Mouse (Mus musculus): ENCODE data around the gene Trdmt1. TPM values are rescaled to one million over a fixed set of nuclear protein-coding genes. Genes with fewer than 3 reads are reported as not detected.

The Trdmt1 gene
- polyA plus RNA-seq, 1 experiment, result 3.1 TPM

GRCm38 (mm10) chr2:13543519-13544124 lies 846 bp downstream of the Trdmt1 start:
- WGBS, result 6% methylated on average over 8 of the region's 8 CpGs

GRCm38 (mm10) chr2:13539860-13540259 lies 4.6 kb downstream of the Trdmt1 start:
- TF ChIP-seq CTCF (IDR thresholded peaks at IDR 0.05; ENCODE audit: control insufficient read depth, insufficient read depth, low read length) (no peak), POLR2A (IDR thresholded peaks at IDR 0.05; ENCODE audit: borderline replicate concordance, control insufficient read depth, low read depth, low read length) (no peak)
- 28% methylated on average over 1 of the region's 1 CpGs for WGBS
- Histone ChIP-seq H3K27ac (ENCODE audit: control insufficient read depth, insufficient read depth, low read depth, low read length, poor library complexity) (no peak overlapping the region), H3K4me1 (ENCODE audit: control insufficient read depth, insufficient read depth, low read length) (peaks cover 1% of the 10 kb centered on the region; the same call in 1 of the 2 replicates), H3K4me3 (replicated peaks; ENCODE audit: control insufficient read depth, low read depth, low read length) (no peak overlapping the region)

More at GRCm38 (mm10) chr2:13543519-13544124, 846 bp downstream of the Trdmt1 start:
- peak overlapping the region; percentile 95 for H3K27ac ChIP-seq (ENCODE audit: control insufficient read depth, insufficient read depth, low read depth, low read length, poor library complexity)
- TF ChIP-seq CTCF (IDR thresholded peaks at IDR 0.05; ENCODE audit: control insufficient read depth, insufficient read depth, low read length), result no peak
- TF ChIP-seq POLR2A (IDR thresholded peaks at IDR 0.05; ENCODE audit: borderline replicate concordance, control insufficient read depth, low read depth, low read length), result no peak
- peaks cover 1% of the 10 kb centered on the region; the same call in 1 of the 2 replicates for H3K4me1 ChIP-seq (ENCODE audit: control insufficient read depth, insufficient read depth, low read length)
- H3K4me3 ChIP-seq (replicated peaks; ENCODE audit: control insufficient read depth, low read depth, low read length), result peak overlapping the region; percentile 98

GRCm38 (mm10) chr2:13538704-13539377 lies 5.6 kb downstream of the Trdmt1 start:
- Histone ChIP-seq H3K27ac (ENCODE audit: control insufficient read depth, insufficient read depth, low read depth, low read length, poor library complexity) (peak overlapping the region; percentile 89), H3K4me1 (ENCODE audit: control insufficient read depth, insufficient read depth, low read length) (peaks cover 1% of the 10 kb centered on the region; the same call in 1 of the 2 replicates), H3K4me3 (replicated peaks; ENCODE audit: control insufficient read depth, low read depth, low read length) (no peak overlapping the region)
- TF ChIP-seq CTCF (IDR thresholded peaks at IDR 0.05; ENCODE audit: control insufficient read depth, insufficient read depth, low read length), result no peak
- no peak for TF ChIP-seq POLR2A (IDR thresholded peaks at IDR 0.05; ENCODE audit: borderline replicate concordance, control insufficient read depth, low read depth, low read length)
- 25% methylated on average over 6 of the region's 6 CpGs for WGBS

- Histone ChIP-seq H3K4me3 (replicated peaks; ENCODE audit: control insufficient read depth, low read depth, low read length) (no peak overlapping the region), H3K27ac (ENCODE audit: control insufficient read depth, insufficient read depth, low read depth, low read length, poor library complexity) (peak overlapping the region; percentile 74; the same call in 1 of the 2 replicates), H3K4me1 (ENCODE audit: control insufficient read depth, insufficient read depth, low read length) (peaks cover 1% of the 10 kb centered on the region; the same call in 1 of the 2 replicates)
- whole genome bisulfite sequencing, result 39% methylated on average over 2 of the region's 2 CpGs
- TF ChIP-seq CTCF (IDR thresholded peaks at IDR 0.05; ENCODE audit: control insufficient read depth, insufficient read depth, low read length) (no peak), POLR2A (IDR thresholded peaks at IDR 0.05; ENCODE audit: borderline replicate concordance, control insufficient read depth, low read depth, low read length) (no peak)
Measured at GRCm38 (mm10) chr2:13538258-13538657, 6.2 kb downstream of the Trdmt1 start.

GRCm38 (mm10) chr2:13537733-13538132 lies 6.7 kb downstream of the Trdmt1 start:
- TF ChIP-seq CTCF (IDR thresholded peaks at IDR 0.05; ENCODE audit: control insufficient read depth, insufficient read depth, low read length) (peak; percentile 55; the same call in 1 of the 2 replicates), POLR2A (IDR thresholded peaks at IDR 0.05; ENCODE audit: borderline replicate concordance, control insufficient read depth, low read depth, low read length) (no peak)
- peak overlapping the region; percentile 74 for H3K27ac ChIP-seq (ENCODE audit: control insufficient read depth, insufficient read depth, low read depth, low read length, poor library complexity)
- H3K4me3 ChIP-seq (replicated peaks; ENCODE audit: control insufficient read depth, low read depth, low read length), result no peak overlapping the region
- WGBS, result 14% methylated on average over 2 of the region's 2 CpGs
- peaks cover 1% of the 10 kb centered on the region; the same call in 1 of the 2 replicates for H3K4me1 ChIP-seq (ENCODE audit: control insufficient read depth, insufficient read depth, low read length)

- no peak for TF ChIP-seq POLR2A (IDR thresholded peaks at IDR 0.05; ENCODE audit: borderline replicate concordance, control insufficient read depth, low read depth, low read length)
- no peak for TF ChIP-seq CTCF (IDR thresholded peaks at IDR 0.05; ENCODE audit: control insufficient read depth, insufficient read depth, low read length)
- Histone ChIP-seq H3K27ac (ENCODE audit: control insufficient read depth, insufficient read depth, low read depth, low read length, poor library complexity) (no peak overlapping the region), H3K4me1 (ENCODE audit: control insufficient read depth, insufficient read depth, low read length) (peaks cover 1% of the 10 kb centered on the region; the same call in 1 of the 2 replicates), H3K4me3 (replicated peaks; ENCODE audit: control insufficient read depth, low read depth, low read length) (no peak overlapping the region)
Measured at GRCm38 (mm10) chr2:13536747-13537146, 7.7 kb downstream of the Trdmt1 start.

- no peak overlapping the region for H3K4me3 ChIP-seq (replicated peaks; ENCODE audit: control insufficient read depth, low read depth, low read length)
- 83% methylated on average over 6 of the region's 6 CpGs for WGBS
- TF ChIP-seq CTCF (IDR thresholded peaks at IDR 0.05; ENCODE audit: control insufficient read depth, insufficient read depth, low read length) (no peak), POLR2A (IDR thresholded peaks at IDR 0.05; ENCODE audit: borderline replicate concordance, control insufficient read depth, low read depth, low read length) (no peak)
- H3K4me1 ChIP-seq (ENCODE audit: control insufficient read depth, insufficient read depth, low read length), result no peaks in the 10 kb centered on the region
- no peak overlapping the region for H3K27ac ChIP-seq (ENCODE audit: control insufficient read depth, insufficient read depth, low read depth, low read length, poor library complexity)
Measured at GRCm38 (mm10) chr2:13530639-13531038, 13.8 kb downstream of the Trdmt1 start.

GRCm38 (mm10) chr2:13529253-13529933 lies 15.1 kb downstream of the Trdmt1 start:
- WGBS, result 66% methylated on average over 3 of the region's 3 CpGs
- TF ChIP-seq POLR2A (IDR thresholded peaks at IDR 0.05; ENCODE audit: borderline replicate concordance, control insufficient read depth, low read depth, low read length) (no peak), CTCF (IDR thresholded peaks at IDR 0.05; ENCODE audit: control insufficient read depth, insufficient read depth, low read length) (no peak)

More at GRCm38 (mm10) chr2:13529253-13529933, 15.1 kb downstream of the Trdmt1 start:
- Histone ChIP-seq H3K4me1 (ENCODE audit: control insufficient read depth, insufficient read depth, low read length) (no peaks in the 10 kb centered on the region), H3K4me3 (replicated peaks; ENCODE audit: control insufficient read depth, low read depth, low read length) (no peak overlapping the region), H3K27ac (ENCODE audit: control insufficient read depth, insufficient read depth, low read depth, low read length, poor library complexity) (no peak overlapping the region)

All from bone marrow, adult 2 months (tissue).